Mouse (Mus musculus) hindbrain, embryonic 15.5 days (tissue): ENCODE measurements at regions not wholly inside any gene's neighbourhood (a gene's known extent, or its start where the extent isn't known, plus 50 kb on each side); places are given as distances from the start of the nearest gene placed in this dataset.
"Not testable (repeated sequence)": the region's sequence is repeated elsewhere in the genome, so short reads cannot be mapped to it uniquely, and the experiment has no call there.

Experiments used
- ATAC-seq: fragments of 200-750 bp; cut with Nextera tagmentation; 2 replicates; pipeline ENCODE4 v1.8.0; 2017; ENCODE audit warnings: low read depth, moderate number of reproducible peaks, moderate TSS enrichment; ENCODE audit not compliant: low FRiP score
- H3K27ac ChIP-seq: fragments of 300-500 bp; sonication (generic); replicated peaks from 2 replicates; pipeline ENCODE4 v1.5.1; 2015; ENCODE audit warnings: mild to moderate bottlenecking, inconsistent platforms
- H3K27me3 ChIP-seq: fragments of 300-500 bp; sonication (generic); 2 replicates; pipeline ENCODE4 v1.6.1; 2015; ENCODE audit warnings: control low read depth, inconsistent platforms
- H3K36me3 ChIP-seq: fragments of 300-500 bp; sonication (generic); 2 replicates; pipeline ENCODE4 v1.6.1; 2015; ENCODE audit warnings: control low read depth, inconsistent platforms
- H3K4me1 ChIP-seq: fragments of 300-500 bp; sonication (generic); replicated peaks from 2 replicates; pipeline ENCODE4 v1.6.1; 2015; ENCODE audit warnings: control low read depth, inconsistent platforms
- H3K4me2 ChIP-seq: fragments of 300-500 bp; sonication (generic); 2 replicates; pipeline ENCODE4 v1.6.1; 2015; ENCODE audit warnings: moderate library complexity, mild to moderate bottlenecking, inconsistent platforms
- H3K4me3 ChIP-seq: fragments of 300-500 bp; sonication (generic); 2 replicates; pipeline ENCODE4 v1.5.1; 2015; ENCODE audit warnings: mild to moderate bottlenecking, inconsistent platforms
- H3K9ac ChIP-seq: fragments of 300-500 bp; sonication (generic); 2 replicates; pipeline ENCODE4 v1.6.1; 2015; ENCODE audit warnings: inconsistent platforms
- H3K9me3 ChIP-seq: fragments of 300-500 bp; sonication (generic); 2 replicates; pipeline ENCODE4 v1.6.1; 2016; ENCODE audit warnings: control low read depth, inconsistent platforms
- WGBS: fragments of 180-500 bp; shearing (Covaris S2); methylation state at CpG from one replicate; pipeline ENCODE4 v1.1.7; 2015; 5-methylcytosine and 5-hydroxymethylcytosine counted together

GRCm38 (mm10) chr11:31562954-31563353 is 108.7 kb downstream of the Bod1 start:
- no peak for ATAC-seq
- Histone ChIP-seq H3K4me1 (no peaks in the 10 kb centered on the region), H3K9me3 (no peaks in the 10 kb centered on the region), H3K36me3 (no peaks in the 10 kb centered on the region), H3K27ac (no peak overlapping the region), H3K27me3 (no peaks in the 10 kb centered on the region), H3K4me2 (no peak overlapping the region), H3K9ac (no peak overlapping the region), H3K4me3 (no peak overlapping the region)
- 81% methylated on average over 3 of the region's 3 CpGs for WGBS

GRCm38 (mm10) chr11:31560775-31561174 is 110.9 kb downstream of the Bod1 start:
- H3K36me3 ChIP-seq = no peaks in the 10 kb centered on the region
- no peaks in the 10 kb centered on the region for H3K4me1 ChIP-seq
- no peak overlapping the region for H3K4me3 ChIP-seq
- H3K27ac ChIP-seq = no peak overlapping the region
- H3K4me2 ChIP-seq = no peak overlapping the region
- H3K9ac ChIP-seq = no peak overlapping the region
- no peak for ATAC-seq
- H3K27me3 ChIP-seq = no peaks in the 10 kb centered on the region
- H3K9me3 ChIP-seq = no peaks in the 10 kb centered on the region
- WGBS = 83% methylated on average over 10 of the region's 10 CpGs

- 83% methylated on average over 4 of the region's 4 CpGs for WGBS
- no peak overlapping the region for H3K4me3 ChIP-seq
- no peak for ATAC-seq
Measured at GRCm38 (mm10) chr11:31555042-31555441, 116.6 kb downstream of the Bod1 start.

GRCm38 (mm10) chr11:31551614-31552271 is 119.9 kb downstream of the Bod1 start:
- no peaks in the 10 kb centered on the region for H3K27me3 ChIP-seq
- no peak overlapping the region for H3K4me3 ChIP-seq
- no peak overlapping the region for H3K27ac ChIP-seq
- no peaks in the 10 kb centered on the region for H3K9me3 ChIP-seq
- H3K36me3 ChIP-seq = no peaks in the 10 kb centered on the region
- no peaks in the 10 kb centered on the region for H3K4me1 ChIP-seq
- no peak overlapping the region for H3K4me2 ChIP-seq
- 0 out of 2 replicates have a peak, but pooled peaks have one; percentile 30 for ATAC-seq
- 40% methylated on average over 10 of the region's 10 CpGs for WGBS
- H3K9ac ChIP-seq = no peak overlapping the region

More at GRCm38 (mm10) chr11:31555042-31555441, 116.6 kb downstream of the Bod1 start:
- Histone ChIP-seq H3K36me3 (no peaks in the 10 kb centered on the region), H3K9me3 (no peaks in the 10 kb centered on the region), H3K4me1 (no peaks in the 10 kb centered on the region), H3K9ac (no peak overlapping the region), H3K27me3 (no peaks in the 10 kb centered on the region), H3K27ac (no peak overlapping the region), H3K4me2 (no peak overlapping the region)

- Histone ChIP-seq H3K36me3 (no peaks in the 10 kb centered on the region), H3K4me2 (no peak overlapping the region), H3K4me1 (no peaks in the 10 kb centered on the region), H3K9me3 (no peaks in the 10 kb centered on the region), H3K27ac (no peak overlapping the region), H3K27me3 (no peaks in the 10 kb centered on the region), H3K4me3 (no peak overlapping the region), H3K9ac (no peak overlapping the region)
- ATAC-seq = 0 out of 2 replicates have a peak, but pooled peaks have one; percentile 6
- 53% methylated on average over 6 of the region's 6 CpGs for WGBS
Measured at GRCm38 (mm10) chr11:31550747-31551613, 120.7 kb downstream of the Bod1 start.

- H3K4me2 ChIP-seq, H3K36me3 ChIP-seq, ATAC-seq, H3K4me1 ChIP-seq, H3K4me3 ChIP-seq, H3K9me3 ChIP-seq, H3K9ac ChIP-seq, H3K27me3 ChIP-seq, H3K27ac ChIP-seq: not testable (repeated sequence)
- WGBS = 91% methylated on average over 10 of the region's 10 CpGs
Measured at GRCm38 (mm10) chr11:31545514-31545913, 126.2 kb downstream of the Bod1 start.

- H3K36me3 ChIP-seq = no peaks in the 10 kb centered on the region
- no peak overlapping the region for H3K9ac ChIP-seq
- ATAC-seq = no peak
- 86% methylated on average over 8 of the region's 8 CpGs for WGBS
- no peak overlapping the region for H3K4me3 ChIP-seq
- H3K4me2 ChIP-seq = no peak overlapping the region
- H3K27ac ChIP-seq = no peak overlapping the region
- no peaks in the 10 kb centered on the region for H3K27me3 ChIP-seq
- no peaks in the 10 kb centered on the region for H3K9me3 ChIP-seq
- no peaks in the 10 kb centered on the region for H3K4me1 ChIP-seq
Measured at GRCm38 (mm10) chr11:31542635-31543219, 129.0 kb downstream of the Bod1 start.

- Histone ChIP-seq H3K9me3 (no peaks in the 10 kb centered on the region), H3K4me1 (no peaks in the 10 kb centered on the region), H3K4me2 (no peak overlapping the region), H3K36me3 (no peaks in the 10 kb centered on the region), H3K27ac (no peak overlapping the region), H3K9ac (no peak overlapping the region), H3K4me3 (no peak overlapping the region), H3K27me3 (no peaks in the 10 kb centered on the region)
- ATAC-seq = no peak
- WGBS = 96% methylated on average over 3 of the region's 3 CpGs
Measured at GRCm38 (mm10) chr11:31541425-31541824, 130.3 kb downstream of the Bod1 start.

GRCm38 (mm10) chr11:31540816-31541215 is 130.9 kb downstream of the Bod1 start:
- ATAC-seq = no peak
- Histone ChIP-seq H3K4me1 (no peaks in the 10 kb centered on the region), H3K4me2 (no peak overlapping the region), H3K36me3 (no peaks in the 10 kb centered on the region), H3K4me3 (no peak overlapping the region), H3K27ac (no peak overlapping the region), H3K27me3 (no peaks in the 10 kb centered on the region), H3K9me3 (no peaks in the 10 kb centered on the region), H3K9ac (no peak overlapping the region)

GRCm38 (mm10) chr11:31531416-31531815 is 140.3 kb downstream of the Bod1 start:
- WGBS = 90% methylated on average over 2 of the region's 2 CpGs
- H3K4me2 ChIP-seq = no peak overlapping the region
- no peaks in the 10 kb centered on the region for H3K9me3 ChIP-seq
- H3K9ac ChIP-seq = no peak overlapping the region
- no peak overlapping the region for H3K27ac ChIP-seq
- H3K4me3 ChIP-seq = no peak overlapping the region
- no peaks in the 10 kb centered on the region for H3K36me3 ChIP-seq
- ATAC-seq = no peak
- no peaks in the 10 kb centered on the region for H3K27me3 ChIP-seq
- no peaks in the 10 kb centered on the region for H3K4me1 ChIP-seq

- 87% methylated on average over 3 of the region's 3 CpGs for WGBS
- Histone ChIP-seq H3K9me3 (no peaks in the 10 kb centered on the region), H3K4me2 (no peak overlapping the region), H3K27me3 (no peaks in the 10 kb centered on the region), H3K9ac (no peak overlapping the region), H3K4me3 (no peak overlapping the region), H3K27ac (no peak overlapping the region), H3K4me1 (no peaks in the 10 kb centered on the region), H3K36me3 (no peaks in the 10 kb centered on the region)
- ATAC-seq = no peak
Measured at GRCm38 (mm10) chr11:31530851-31531250, 140.8 kb downstream of the Bod1 start.

- H3K36me3 ChIP-seq = no peaks in the 10 kb centered on the region
- H3K27me3 ChIP-seq = no peaks in the 10 kb centered on the region
- H3K9me3 ChIP-seq = no peaks in the 10 kb centered on the region
- 94% methylated on average over 2 of the region's 2 CpGs for WGBS
- H3K27ac ChIP-seq = no peak overlapping the region
- no peak overlapping the region for H3K4me2 ChIP-seq
- no peak for ATAC-seq
- no peaks in the 10 kb centered on the region for H3K4me1 ChIP-seq
- no peak overlapping the region for H3K9ac ChIP-seq
- H3K4me3 ChIP-seq = no peak overlapping the region
Measured at GRCm38 (mm10) chr11:31529686-31530085, 142.0 kb downstream of the Bod1 start.
